Mouse (Mus musculus): ENCODE data around the gene Gm37240.

DNA sequence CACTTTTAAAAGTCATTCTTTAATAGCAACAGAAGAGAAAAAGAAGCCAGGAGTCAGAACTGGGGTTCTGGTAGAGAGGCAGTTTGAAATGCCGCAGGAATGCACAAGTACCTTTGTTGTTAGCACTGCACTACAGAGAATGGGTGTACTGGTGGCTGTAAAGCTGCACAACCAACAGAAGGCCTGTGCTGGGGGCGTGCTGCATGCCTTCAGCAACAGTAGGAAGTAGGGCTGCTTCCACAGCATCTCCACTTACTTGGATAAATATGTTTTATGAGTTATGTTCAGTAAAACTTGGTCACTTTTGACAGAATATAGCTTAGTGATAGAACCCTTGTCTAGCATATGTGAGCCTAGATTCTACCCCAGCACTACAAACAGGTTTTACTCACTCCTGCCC lies 279.6 kb downstream of the Gm37240 start:
- TF ChIP-seq POLR2AphosphoS5 (IDR thresholded peaks at IDR 0.05; ENCODE audit: insufficient replicate concordance, low read depth, low read length) (no peak), CTCF (IDR thresholded peaks at IDR 0.05; ENCODE audit: low read depth, low read length) (no peak), GATA1 (IDR thresholded peaks at IDR 0.05; ENCODE audit: borderline replicate concordance, low read length) (no peak), TAL1 (conservative IDR thresholded peaks at IDR 0.05; ENCODE audit: low read depth, low read length) (no peak), GATA2 (IDR thresholded peaks at IDR 0.05; ENCODE audit: borderline replicate concordance, low read depth, low read length) (no peak)
